Comparison of ENCODE assay signal across 23 mouse cellular contexts in the genomic region with DNA sequence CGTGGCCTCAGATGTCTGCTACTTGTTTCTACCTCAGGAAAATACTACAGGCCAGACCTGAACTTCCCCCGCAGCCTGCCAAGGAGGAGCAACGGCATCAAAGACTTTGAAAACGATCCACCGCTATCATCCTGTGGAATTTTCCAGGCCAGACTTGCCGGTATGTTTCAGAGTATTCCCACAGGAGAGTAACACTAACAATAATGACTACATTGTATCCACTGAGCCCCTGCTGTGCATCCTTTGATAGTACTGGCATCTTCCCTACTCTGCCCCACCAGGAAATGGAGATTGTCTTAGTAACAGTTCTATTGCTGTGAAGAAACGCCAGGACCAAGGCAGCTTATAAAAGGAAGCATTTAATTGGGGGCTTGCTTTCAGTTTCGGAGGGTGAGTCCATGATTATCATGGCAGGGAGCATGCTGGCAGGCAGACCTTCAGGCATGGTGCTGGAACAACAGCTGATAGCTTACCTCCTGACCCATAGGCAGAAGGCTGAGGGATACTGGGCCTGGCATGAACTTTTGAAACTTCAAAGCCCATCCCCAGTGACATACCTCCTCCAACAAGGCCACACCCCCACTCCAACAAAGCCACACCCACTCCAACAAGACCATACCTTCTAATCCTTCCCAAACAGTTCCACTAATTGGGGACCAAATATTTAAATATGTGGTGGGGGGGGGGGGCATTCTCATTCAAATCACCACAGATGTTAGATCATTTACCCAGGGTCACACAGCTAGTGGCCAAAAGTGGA. TPM values are rescaled to one million over a fixed set of nuclear protein-coding genes. Genes with fewer than 3 reads are reported as not detected.
DNase-seq lines count a peak whose midpoint lies in the region; ATAC-seq and TF ChIP-seq lines count a peak whose summit lies in the region.
"Had no signal": no experiment of that assay in that cellular context is flagged by ENCODE, and none has a peak within 500 bp of the region (broad histone marks: within the 10 kb centered on the region; RNA-seq: fewer than 3 reads in every experiment).

No protein-coding gene starts in this region.

- peaks cover 77% of the 10 kb centered on the region for H3K36me3 ChIP-seq in erythroblast, embryonic 14.5 days (ENCODE audit: control insufficient read depth)
- H3K36me3 ChIP-seq in limb, embryonic 14.5 days (ENCODE audit: control insufficient read depth, insufficient read depth, low read length): no peaks in the 10 kb centered on the region
- no peaks in the 10 kb centered on the region for H3K36me3 ChIP-seq in limb, embryonic 10.5 days
- no peaks in the 10 kb centered on the region for H3K36me3 ChIP-seq in midbrain, postnatal 0 days (ENCODE audit: insufficient read depth, low read length)
- H3K36me3 ChIP-seq: hindbrain, embryonic 15.5 days; limb, embryonic 13.5 days had no signal

- no peaks in the 10 kb centered on the region for H3K27me3 ChIP-seq in erythroblast, embryonic 14.5 days (ENCODE audit: control insufficient read depth)
- no peaks in the 10 kb centered on the region for H3K27me3 ChIP-seq in limb, embryonic 14.5 days (ENCODE audit: control insufficient read depth, insufficient read depth, low read length)
- H3K27me3 ChIP-seq in limb, embryonic 10.5 days (ENCODE audit: low read depth, poor library complexity, severe bottlenecking): no peaks in the 10 kb centered on the region
- no peaks in the 10 kb centered on the region for H3K27me3 ChIP-seq in midbrain, postnatal 0 days (ENCODE audit: insufficient read depth, low read length)
- H3K27me3 ChIP-seq: hindbrain, embryonic 15.5 days had no signal

- no peak for TF ChIP-seq CTCF in midbrain, postnatal 0 days (IDR thresholded peaks at IDR 0.05)

- peaks cover 11% of the 10 kb centered on the region for H3K9me3 ChIP-seq in erythroblast, embryonic 14.5 days (ENCODE audit: control insufficient read depth, low read length)
- no peaks in the 10 kb centered on the region for H3K9me3 ChIP-seq in limb, embryonic 14.5 days (ENCODE audit: control insufficient read depth, low read length)
- H3K9me3 ChIP-seq in limb, embryonic 10.5 days (replicated peaks): no peaks in the 10 kb centered on the region
- no peaks in the 10 kb centered on the region for H3K9me3 ChIP-seq in midbrain, postnatal 0 days (ENCODE audit: low read length)
- H3K9me3 ChIP-seq: hindbrain, embryonic 15.5 days; limb, embryonic 13.5 days had no signal

- H3K4me2 ChIP-seq in limb, embryonic 14.5 days (replicated peaks; ENCODE audit: low read depth, low read length, severe bottlenecking): no peak overlapping the region
- no peak overlapping the region for H3K4me2 ChIP-seq in midbrain, postnatal 0 days (ENCODE audit: low read depth, low read length, poor library complexity, severe bottlenecking)
- H3K4me2 ChIP-seq: hindbrain, embryonic 15.5 days; limb, embryonic 13.5 days had no signal

- H3K4me1 ChIP-seq in erythroblast, embryonic 14.5 days (ENCODE audit: control insufficient read depth): peaks cover 63% of the 10 kb centered on the region
- H3K4me1 ChIP-seq in limb, embryonic 14.5 days (ENCODE audit: control insufficient read depth, insufficient read depth, low read length): no peaks in the 10 kb centered on the region
- H3K4me1 ChIP-seq in limb, embryonic 10.5 days: 0 out of 2 replicates have a peak, but pooled peaks cover 2% of the 10 kb centered on the region
- H3K4me1 ChIP-seq in midbrain, postnatal 0 days (ENCODE audit: insufficient read depth, low read length): no peaks in the 10 kb centered on the region
- H3K4me1 ChIP-seq: limb, embryonic 13.5 days had no signal

- WGBS in limb, embryonic 14.5 days: 40% methylated on average over 8 of the region's 8 CpGs
- 67% methylated on average over 8 of the region's 8 CpGs for WGBS in limb, embryonic 10.5 days
- 20% methylated on average over 8 of the region's 8 CpGs for WGBS in midbrain, postnatal 0 days

- H3K4me3 ChIP-seq in erythroblast, embryonic 14.5 days (replicated peaks): peak overlapping the region; percentile 25
- H3K4me3 ChIP-seq in limb, embryonic 14.5 days (replicated peaks; ENCODE audit: low read length): no peak overlapping the region
- H3K4me3 ChIP-seq in limb, embryonic 10.5 days: no peak overlapping the region
- no peak overlapping the region for H3K4me3 ChIP-seq in midbrain, postnatal 0 days (ENCODE audit: low read depth, low read length)
- H3K4me3 ChIP-seq: hindbrain, embryonic 15.5 days; limb, embryonic 13.5 days had no signal

- H3K27ac ChIP-seq in limb, embryonic 14.5 days (replicated peaks; ENCODE audit: low read depth, low read length): no peak overlapping the region
- no peak overlapping the region for H3K27ac ChIP-seq in limb, embryonic 10.5 days
- H3K27ac ChIP-seq in midbrain, postnatal 0 days (ENCODE audit: low read depth, low read length): no peak overlapping the region
- H3K27ac ChIP-seq: hindbrain, embryonic 15.5 days; limb, embryonic 13.5 days had no signal

- no peak for TF ChIP-seq POLR2A in limb, embryonic 14.5 days (IDR thresholded peaks at IDR 0.05; ENCODE audit: borderline replicate concordance, extremely low read depth, insufficient read depth, insufficient read length)

- ATAC-seq in erythroblast, adult 5-6 weeks (replicated peaks; ENCODE audit: low FRiP score, poor library complexity, severe bottlenecking): no peak
- ATAC-seq in limb, embryonic 14.5 days (ENCODE audit: low FRiP score, low read depth): no peak
- ATAC-seq in midbrain, postnatal 0 days (ENCODE audit: low FRiP score): no peak
- no peak for ATAC-seq in megakaryocyte progenitor cell, adult 5-6 weeks (replicated peaks; ENCODE audit: poor library complexity)
- ATAC-seq: forebrain, postnatal 0 days; intestine, postnatal 0 days; Patski had no signal

- peak; percentile 21 for DNase-seq in limb, embryonic 14.5 days (ENCODE audit: low spot score)
- no peak for DNase-seq in limb, embryonic 10.5 days (ENCODE audit: low spot score)
- DNase-seq in Muller cell, postnatal 12 days (ENCODE audit: inconsistent ontology term): peak; percentile 68
- peak; percentile 32 for DNase-seq in midbrain, postnatal 0 days (ENCODE audit: low spot score)
- no peak for DNase-seq in thymus, postnatal 25 days
- DNase-seq: cerebellum, postnatal 10 days; forebrain, postnatal 0 days; heart, adult 18-20 months; kidney, postnatal 10 days; lung, postnatal 14 days; right cerebral cortex, postnatal 14 days; thymus, postnatal 14 days had no signal

- no peak overlapping the region for H3K9ac ChIP-seq in limb, embryonic 14.5 days (ENCODE audit: low read depth, low read length, severe bottlenecking)
- H3K9ac ChIP-seq in midbrain, postnatal 0 days (replicated peaks; ENCODE audit: low read length, poor library complexity, severe bottlenecking): no peak overlapping the region
- H3K9ac ChIP-seq: forebrain, postnatal 0 days; hindbrain, embryonic 15.5 days; limb, embryonic 13.5 days had no signal

RNA-seq across cellular contexts. Expression of gene Ubash3a, which starts 24.8 kb away (rescaled TPM):
- 0.80 and 0.94 TPM in 2 replicates for polyA plus RNA-seq in erythroblast, embryonic 14.5 days (2012)
- total RNA-seq in erythroblast, adult 5-6 weeks (2015; ENCODE audit: low replicate concordance): 6.7 and 27.5 TPM in 2 replicates
- total RNA-seq in erythroblast, adult 5-6 weeks (2017; ENCODE audit: low replicate concordance): 6.3 and 9.6 TPM in 2 replicates
- 0.30 and 0.35 TPM in 2 replicates for polyA plus RNA-seq in limb, embryonic 14.5 days (2012; rRNA removed)
- polyA plus RNA-seq in limb, embryonic 14.5 days (2014; fragmentation: Nextera tagmentation; extraction: Ambion mirVana): 0.37 and 0.51 TPM in 2 replicates
- polyA plus RNA-seq in limb, embryonic 10.5 days (2016; fragmentation: Nextera tagmentation; extraction: Ambion mirVana): 0.33 and 0.74 TPM in 2 replicates
- not detected in 2 replicates for total RNA-seq in midbrain, postnatal 0 days (2014; rRNA removed)
- polyA plus RNA-seq in midbrain, postnatal 0 days (2015; fragmentation: Nextera tagmentation; extraction: Ambion mirVana): 0.20 TPM in 1 of 2 replicates, not detected in the other
- total RNA-seq in megakaryocyte progenitor cell, adult 5-6 weeks (2015): 29.7 and 33.6 TPM in 2 replicates
- 36.7 and 41.7 TPM in 2 replicates for total RNA-seq in megakaryocyte progenitor cell, adult 5-6 weeks (2017)
- total RNA-seq: gastrocnemius, adult 18-20 months; left cerebral cortex, adult 8-10 months had no signal
- polyA plus RNA-seq: forebrain, postnatal 0 days; hindbrain, embryonic 15.5 days; intestine, postnatal 0 days had no signal

RNA-seq across cellular contexts. Expression of gene Tmprss3, which starts 33.7 kb away (rescaled TPM):
- polyA plus RNA-seq in erythroblast, embryonic 14.5 days (2012): not detected in 2 replicates
- total RNA-seq in erythroblast, adult 5-6 weeks (2015; ENCODE audit: low replicate concordance): not detected in 2 replicates
- not detected in 2 replicates for total RNA-seq in erythroblast, adult 5-6 weeks (2017; ENCODE audit: low replicate concordance)
- polyA plus RNA-seq in limb, embryonic 14.5 days (2012; rRNA removed): 0.03 and 0.06 TPM in 2 replicates
- polyA plus RNA-seq in limb, embryonic 14.5 days (2014; fragmentation: Nextera tagmentation; extraction: Ambion mirVana): not detected in 2 replicates
- not detected in 2 replicates for polyA plus RNA-seq in limb, embryonic 10.5 days (2016; fragmentation: Nextera tagmentation; extraction: Ambion mirVana)
- 0.16 TPM in 1 of 2 replicates, not detected in the other for total RNA-seq in midbrain, postnatal 0 days (2014; rRNA removed)
- 0.10 and 0.27 TPM in 2 replicates for polyA plus RNA-seq in midbrain, postnatal 0 days (2015; fragmentation: Nextera tagmentation; extraction: Ambion mirVana)
- total RNA-seq in megakaryocyte progenitor cell, adult 5-6 weeks (2015): 5.6 and 7.6 TPM in 2 replicates
- total RNA-seq in megakaryocyte progenitor cell, adult 5-6 weeks (2017): 2.4 and 2.9 TPM in 2 replicates
- total RNA-seq: adrenal gland, adult 18-20 months; forebrain, postnatal 0 days; gastrocnemius, adult 18-20 months; heart, adult 18-20 months had no signal
- polyA plus RNA-seq: forebrain, postnatal 0 days; heart, postnatal 0 days; hindbrain, embryonic 15.5 days; limb, embryonic 13.5 days; Patski had no signal

RNA-seq across cellular contexts. Expression of gene Rsph1, which starts 44.8 kb away (rescaled TPM):
- not detected in 2 replicates for polyA plus RNA-seq in erythroblast, embryonic 14.5 days (2012)
- not detected in 2 replicates for total RNA-seq in erythroblast, adult 5-6 weeks (2015; ENCODE audit: low replicate concordance)
- total RNA-seq in erythroblast, adult 5-6 weeks (2017; ENCODE audit: low replicate concordance): not detected in 2 replicates
- polyA plus RNA-seq in limb, embryonic 14.5 days (2012; rRNA removed): 0.13 and 0.33 TPM in 2 replicates
- 0.18 and 0.51 TPM in 2 replicates for polyA plus RNA-seq in limb, embryonic 14.5 days (2014; fragmentation: Nextera tagmentation; extraction: Ambion mirVana)
- polyA plus RNA-seq in limb, embryonic 10.5 days (2016; fragmentation: Nextera tagmentation; extraction: Ambion mirVana): 0.62 and 0.90 TPM in 2 replicates
- total RNA-seq in midbrain, postnatal 0 days (2014; rRNA removed): 2.8 and 3.5 TPM in 2 replicates
- polyA plus RNA-seq in midbrain, postnatal 0 days (2015; fragmentation: Nextera tagmentation; extraction: Ambion mirVana): 6.0 and 8.5 TPM in 2 replicates
- 0.72 and 1.4 TPM in 2 replicates for total RNA-seq in megakaryocyte progenitor cell, adult 5-6 weeks (2015)
- 1.8 and 3.0 TPM in 2 replicates for total RNA-seq in megakaryocyte progenitor cell, adult 5-6 weeks (2017)

RNA-seq across cellular contexts. Expression of gene Slc37a1, which starts 54.2 kb away (rescaled TPM):
- 0.01 TPM in 2 replicates for polyA plus RNA-seq in erythroblast, embryonic 14.5 days (2012)
- total RNA-seq in erythroblast, adult 5-6 weeks (2015; ENCODE audit: low replicate concordance): 0.58 and 2.7 TPM in 2 replicates
- 1.1 and 7.0 TPM in 2 replicates for total RNA-seq in erythroblast, adult 5-6 weeks (2017; ENCODE audit: low replicate concordance)
- 1.8 and 2.4 TPM in 2 replicates for polyA plus RNA-seq in limb, embryonic 14.5 days (2012; rRNA removed)
- 1.5 and 1.6 TPM in 2 replicates for polyA plus RNA-seq in limb, embryonic 14.5 days (2014; fragmentation: Nextera tagmentation; extraction: Ambion mirVana)
- polyA plus RNA-seq in limb, embryonic 10.5 days (2016; fragmentation: Nextera tagmentation; extraction: Ambion mirVana): 3.3 and 4.1 TPM in 2 replicates
- 11.0 and 12.7 TPM in 2 replicates for total RNA-seq in midbrain, postnatal 0 days (2014; rRNA removed)
- polyA plus RNA-seq in midbrain, postnatal 0 days (2015; fragmentation: Nextera tagmentation; extraction: Ambion mirVana): 6.9 and 7.6 TPM in 2 replicates
- 9.8 TPM in 2 replicates for total RNA-seq in megakaryocyte progenitor cell, adult 5-6 weeks (2015)
- 6.2 and 8.3 TPM in 2 replicates for total RNA-seq in megakaryocyte progenitor cell, adult 5-6 weeks (2017)

Comparison
In these comparisons a context has a peak if more than half of its experiments do, and no peak if none do; other contexts are left out.
1. DNase-seq: peak in limb, embryonic 14.5 days (single experiment), Muller cell, postnatal 12 days (single experiment) and midbrain, postnatal 0 days (single experiment); none in limb, embryonic 10.5 days (single experiment) and thymus, postnatal 25 days (single experiment).